Mouse (Mus musculus): ENCODE results near the gene Olfr315. TPM values are rescaled to one million over a fixed set of nuclear protein-coding genes. Genes with fewer than 3 reads are reported as not detected.
"Not testable (repeated sequence)": the region's sequence is repeated elsewhere in the genome, so short reads cannot be mapped to it uniquely, and the experiment has no call there.

The Olfr315 gene
- total and polyA plus RNA-seq, 3 experiments = not detected

DNA sequence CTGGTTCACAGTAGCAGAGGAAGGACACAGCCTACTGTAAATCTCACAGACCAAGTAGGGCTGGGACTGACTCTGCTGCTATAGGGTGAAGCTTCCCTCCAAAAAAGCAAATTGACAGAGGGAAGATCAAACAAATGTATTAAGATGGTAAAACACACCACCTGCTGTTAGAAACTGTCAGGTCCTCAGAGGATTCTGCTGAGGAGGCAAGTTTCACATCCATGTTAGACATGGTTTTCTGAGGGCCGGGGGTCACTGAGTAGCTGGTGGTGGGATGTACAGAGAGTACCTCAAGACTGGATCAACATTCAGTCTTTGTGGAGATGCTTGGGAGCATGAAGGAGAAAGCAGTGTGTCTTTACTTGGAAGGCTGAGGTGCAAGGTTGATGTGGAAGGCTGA lies 42.7 kb downstream of the Olfr315 start:
- DNase-seq = no peak

DNA sequence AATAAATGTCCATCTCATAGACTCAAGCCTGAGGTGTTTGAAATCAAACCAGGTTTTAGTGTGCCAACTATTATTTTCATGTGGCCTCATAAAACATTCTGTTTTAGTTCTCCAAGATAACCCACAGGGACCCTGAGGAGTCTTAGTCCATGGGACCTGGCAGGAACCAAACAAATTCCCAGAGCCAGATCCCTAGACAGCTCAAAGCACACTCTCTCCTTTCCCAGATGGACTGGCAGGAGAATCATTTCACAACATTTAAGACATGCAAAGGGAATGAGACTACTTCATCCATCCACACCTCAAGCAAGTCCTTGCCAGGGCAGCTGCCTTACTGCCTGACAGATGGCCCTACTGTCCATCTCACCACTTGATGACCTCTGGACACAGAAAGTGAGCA lies 55.9 kb downstream of the Olfr315 start, which contains the start of gene Olfr312:
Gene Olfr312, plus strand, starts transcription at position 301 of the 400 bp plus-strand sequence.
- DNase-seq = not testable (repeated sequence)

DNA sequence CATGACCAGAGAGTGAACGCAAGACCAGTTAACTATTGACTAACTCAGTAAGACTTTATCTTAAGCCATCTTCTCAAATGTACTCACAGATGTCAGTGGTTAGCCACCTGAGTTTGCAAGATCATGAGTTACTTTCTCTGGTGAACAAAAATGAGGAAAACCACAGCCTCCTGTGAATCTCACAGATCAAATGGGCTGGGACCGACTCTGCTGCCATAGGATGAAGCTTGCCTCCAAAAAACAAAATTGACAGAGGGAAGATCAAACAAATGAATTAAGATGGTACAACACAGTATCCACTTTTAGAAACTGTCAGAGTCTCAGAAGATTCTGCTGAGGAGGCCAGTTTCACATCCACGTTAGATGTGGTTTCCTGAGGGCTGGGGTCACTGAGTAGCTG lies 56.8 kb downstream of the Olfr315 start:
- DNase-seq = no peak

Other genes starting within 250 kb of the Olfr315 start
- 1 to 10 TPM in 1 of 2 experiments, under 1 TPM in 1; 0.41 to 1.0 TPM for gene Olfr330, start 238.4 kb upstream of the Olfr315 start, total RNA-seq (2021)
- gene Olfr330, start 238.4 kb upstream of the Olfr315 start, polyA plus RNA-seq (2012; rRNA removed) = 0.95 and 3.2 TPM in 2 replicates
- 1 to 10 TPM in 1 of 2 experiments, under 1 TPM in 1; 0.62 to 1.4 TPM for gene Olfr329-ps, start 226.8 kb upstream of the Olfr315 start, total RNA-seq (2021)
- gene Olfr329-ps, start 226.8 kb upstream of the Olfr315 start, polyA plus RNA-seq (2012; rRNA removed) = 0.69 and 1.0 TPM in 2 replicates
- gene Olfr328, start 217.6 kb upstream of the Olfr315 start, total RNA-seq (2021) = under 1 TPM in 1 of 2 experiments, not detected in 1; 0.24 TPM
- not detected in 2 replicates for gene Olfr328, start 217.6 kb upstream of the Olfr315 start, polyA plus RNA-seq (2012; rRNA removed)
- gene Olfr224, start 202.6 kb upstream of the Olfr315 start, total RNA-seq (2021) = not detected
- gene Olfr224, start 202.6 kb upstream of the Olfr315 start, polyA plus RNA-seq (2012; rRNA removed) = not detected in 2 replicates
- gene Olfr325, start 195.5 kb upstream of the Olfr315 start, total RNA-seq (2021) = not detected
- not detected in 2 replicates for gene Olfr325, start 195.5 kb upstream of the Olfr315 start, polyA plus RNA-seq (2012; rRNA removed)
- not detected for gene Olfr324, start 178.1 kb upstream of the Olfr315 start, total RNA-seq (2021)
- not detected in 2 replicates for gene Olfr324, start 178.1 kb upstream of the Olfr315 start, polyA plus RNA-seq (2012; rRNA removed)
- gene 2210407C18Rik, start 157.1 kb upstream of the Olfr315 start, total RNA-seq (2021) = not detected
- gene 2210407C18Rik, start 157.1 kb upstream of the Olfr315 start, polyA plus RNA-seq (2012; rRNA removed) = 0.17 TPM in 1 of 2 replicates, not detected in the other
- gene Olfr323, start 142.7 kb upstream of the Olfr315 start, total RNA-seq (2021) = not detected
- not detected in 2 replicates for gene Olfr323, start 142.7 kb upstream of the Olfr315 start, polyA plus RNA-seq (2012; rRNA removed)
- not detected for gene Trim58, start 132.7 kb upstream of the Olfr315 start, total RNA-seq (2021)
- gene Trim58, start 132.7 kb upstream of the Olfr315 start, polyA plus RNA-seq (2012; rRNA removed) = not detected in 2 replicates
- not detected for gene Olfr322, start 114.4 kb upstream of the Olfr315 start, total RNA-seq (2021)
- not detected in 2 replicates for gene Olfr322, start 114.4 kb upstream of the Olfr315 start, polyA plus RNA-seq (2012; rRNA removed)
- gene Olfr320, start 92.1 kb upstream of the Olfr315 start, total RNA-seq (2021) = not detected
- gene Olfr320, start 92.1 kb upstream of the Olfr315 start, polyA plus RNA-seq (2012; rRNA removed) = not detected in 2 replicates
- not detected for gene Olfr319, start 74.0 kb upstream of the Olfr315 start, total RNA-seq (2021)
- not detected in 2 replicates for gene Olfr319, start 74.0 kb upstream of the Olfr315 start, polyA plus RNA-seq (2012; rRNA removed)
- not detected for gene Olfr318, start 49.2 kb upstream of the Olfr315 start, total RNA-seq (2021)
- gene Olfr318, start 49.2 kb upstream of the Olfr315 start, polyA plus RNA-seq (2012; rRNA removed) = not detected in 2 replicates
- gene Olfr317, start 34.0 kb upstream of the Olfr315 start, total RNA-seq (2021) = not detected
- gene Olfr317, start 34.0 kb upstream of the Olfr315 start, polyA plus RNA-seq (2012; rRNA removed) = not detected in 2 replicates
- not detected for gene Olfr316, start 20.5 kb upstream of the Olfr315 start, total RNA-seq (2021)
- gene Olfr316, start 20.5 kb upstream of the Olfr315 start, polyA plus RNA-seq (2012; rRNA removed) = not detected in 2 replicates
- not detected for gene Olfr314, start 9.8 kb downstream of the Olfr315 start, total RNA-seq (2021)
- gene Olfr314, start 9.8 kb downstream of the Olfr315 start, polyA plus RNA-seq (2012; rRNA removed) = not detected in 2 replicates
- gene Fam183b, start 28.8 kb downstream of the Olfr315 start, total RNA-seq (2021) = 1 to 10 TPM; 2.2 to 2.7 TPM
- gene Fam183b, start 28.8 kb downstream of the Olfr315 start, polyA plus RNA-seq (2012; rRNA removed) = 0.39 TPM in 1 of 2 replicates, not detected in the other
- not detected for gene Olfr313, start 41.8 kb downstream of the Olfr315 start, total RNA-seq (2021)
- not detected in 2 replicates for gene Olfr313, start 41.8 kb downstream of the Olfr315 start, polyA plus RNA-seq (2012; rRNA removed)
- not detected for gene Olfr312, start 56.0 kb downstream of the Olfr315 start, total RNA-seq (2021)
- not detected in 2 replicates for gene Olfr312, start 56.0 kb downstream of the Olfr315 start, polyA plus RNA-seq (2012; rRNA removed)
- gene Olfr311, start 66.1 kb downstream of the Olfr315 start, total RNA-seq (2021) = not detected
- not detected in 2 replicates for gene Olfr311, start 66.1 kb downstream of the Olfr315 start, polyA plus RNA-seq (2012; rRNA removed)
- gene Gm12258, start 74.0 kb downstream of the Olfr315 start, total RNA-seq (2021) = 1 to 10 TPM; 4.6 to 5.0 TPM
- gene Gm12258, start 74.0 kb downstream of the Olfr315 start, polyA plus RNA-seq (2012; rRNA removed) = 0.73 and 1.3 TPM in 2 replicates
- 1 to 10 TPM; 3.9 to 7.2 TPM for gene 2810021J22Rik, start 94.0 kb downstream of the Olfr315 start, total RNA-seq (2021)
- gene 2810021J22Rik, start 94.0 kb downstream of the Olfr315 start, polyA plus RNA-seq (2012; rRNA removed) = 1.7 and 1.8 TPM in 2 replicates
- 1 to 10 TPM; 3.5 to 5.0 TPM for gene Zfp39, start 131.0 kb downstream of the Olfr315 start, total RNA-seq (2021)
- 0.15 and 0.33 TPM in 2 replicates for gene Zfp39, start 131.0 kb downstream of the Olfr315 start, polyA plus RNA-seq (2012; rRNA removed)
- gene Btnl10, start 144.7 kb downstream of the Olfr315 start, total RNA-seq (2021) = under 1 TPM in 1 of 2 experiments, not detected in 1; 0.09 TPM
- not detected in 2 replicates for gene Btnl10, start 144.7 kb downstream of the Olfr315 start, polyA plus RNA-seq (2012; rRNA removed)
- gene Rnf187, start 165.7 kb downstream of the Olfr315 start, total RNA-seq (2021) = 100 to 1,000 TPM; 143 to 198 TPM
- 545 and 648 TPM in 2 replicates for gene Rnf187, start 165.7 kb downstream of the Olfr315 start, polyA plus RNA-seq (2012; rRNA removed)
- 1 to 10 TPM; 2.5 to 8.2 TPM for gene Hist3h2ba, start 175.7 kb downstream of the Olfr315 start, total RNA-seq (2021)
- gene Hist3h2ba, start 175.7 kb downstream of the Olfr315 start, polyA plus RNA-seq (2012; rRNA removed) = 5.1 and 9.1 TPM in 2 replicates
- gene Hist3h2a, start 181.5 kb downstream of the Olfr315 start, total RNA-seq (2021) = 10 to 100 TPM; 13.5 to 26.3 TPM
- gene Hist3h2a, start 181.5 kb downstream of the Olfr315 start, polyA plus RNA-seq (2012; rRNA removed) = 15.4 and 19.1 TPM in 2 replicates
- gene Trim17, start 181.5 kb downstream of the Olfr315 start, total RNA-seq (2021) = under 1 TPM; 0.17 TPM
- 0.18 and 0.36 TPM in 2 replicates for gene Trim17, start 181.5 kb downstream of the Olfr315 start, polyA plus RNA-seq (2012; rRNA removed)
- 10 to 100 TPM; 21.3 to 23.4 TPM for gene Trim11, start 204.9 kb downstream of the Olfr315 start, total RNA-seq (2021)
- 45.2 and 45.7 TPM in 2 replicates for gene Trim11, start 204.9 kb downstream of the Olfr315 start, polyA plus RNA-seq (2012; rRNA removed)

Data from adrenal gland, adult 2 months (tissue).